Mouse (Mus musculus) midbrain, embryonic 10.5 days (tissue): Measurements from ENCODE around the gene Tmem38a. TPM values are rescaled to one million over a fixed set of nuclear protein-coding genes. Genes with fewer than 3 reads are reported as not detected.

Source experiments
- DNase-seq: peaks from one replicate; pipeline ENCODE4 v3.0.0-alpha.2; 2017; ENCODE audit warnings: low spot score
- H3K27ac ChIP-seq: fragments of 300-500 bp; sonication (generic); replicated peaks from 2 replicates; pipeline ENCODE4 v1.5.1; 2016; ENCODE audit warnings: mild to moderate bottlenecking
- H3K27me3 ChIP-seq: fragments of 300-500 bp; sonication (generic); 2 replicates; pipeline ENCODE4 v1.6.1; 2016; ENCODE audit warnings: low read depth, mild to moderate bottlenecking; ENCODE audit not compliant: poor library complexity, severe bottlenecking
- H3K36me3 ChIP-seq: fragments of 300-500 bp; sonication (generic); 2 replicates; pipeline ENCODE4 v1.6.1; 2016; ENCODE audit warnings: mild to moderate bottlenecking, moderate library complexity
- H3K4me1 ChIP-seq: fragments of 300-500 bp; sonication (generic); 2 replicates; pipeline ENCODE4 v1.6.1; 2016
- H3K4me3 ChIP-seq: fragments of 300-500 bp; sonication (generic); 2 replicates; pipeline ENCODE4 v1.5.1; 2016; ENCODE audit warnings: mild to moderate bottlenecking, moderate library complexity
- H3K9me3 ChIP-seq: fragments of 300-500 bp; sonication (generic); replicated peaks from 2 replicates; pipeline ENCODE4 v1.6.1; 2016; ENCODE audit warnings: mild to moderate bottlenecking
- WGBS: fragments of 180-500 bp; shearing (Covaris S2); methylation state at CpG from one replicate; pipeline ENCODE4 v1.1.7; 2016; 5-methylcytosine and 5-hydroxymethylcytosine counted together
- polyA plus RNA-seq: library from polyadenylated mRNA; unstranded; fragments of >200 nt; fragmentation: Nextera tagmentation; extraction: Ambion mirVana; gene quantifications from 2 replicates; pipeline ENCODE4 v1.2.1, GENCODE M21; 2016

The Tmem38a gene
- polyA plus RNA-seq, result 10.3 and 10.5 TPM in 2 replicates

GRCm38 (mm10) chr8:72571611-72572473 lies at the start of gene Tmem38a:
Gene Tmem38a, plus strand, starts transcription at chr8:72572055.
- peaks cover 34% of the 10 kb centered on the region for H3K4me1 ChIP-seq
- DNase-seq, result peak; percentile 70
- no peaks in the 10 kb centered on the region for H3K9me3 ChIP-seq
- H3K4me3 ChIP-seq, result peak within 1 kb of the TSS; percentile 76
- H3K27ac ChIP-seq, result peak within 1 kb of the TSS; percentile 92
- peaks cover 29% of the 10 kb centered on the region for H3K36me3 ChIP-seq
- WGBS, result under 1% methylated on average over 45 of the region's 45 CpGs
- H3K27me3 ChIP-seq, result no peaks in the 10 kb centered on the region

- H3K4me3 ChIP-seq, result no peak overlapping the region
- 94% methylated on average over 1 of the region's 1 CpGs for WGBS
- no peaks in the 10 kb centered on the region for H3K4me1 ChIP-seq
- DNase-seq, result no peak
- H3K9me3 ChIP-seq, result no peaks in the 10 kb centered on the region; the same call in 1 of the 2 replicates
- no peak overlapping the region for H3K27ac ChIP-seq
- no peaks in the 10 kb centered on the region for H3K27me3 ChIP-seq
- H3K36me3 ChIP-seq, result peaks cover 44% of the 10 kb centered on the region
Observed at GRCm38 (mm10) chr8:72532103-72532502, 39.8 kb upstream of the Tmem38a start.

- Histone ChIP-seq H3K4me1 (no peaks in the 10 kb centered on the region), H3K4me3 (no peak overlapping the region), H3K9me3 (no peaks in the 10 kb centered on the region), H3K27ac (no peak overlapping the region), H3K36me3 (peaks cover 33% of the 10 kb centered on the region), H3K27me3 (no peaks in the 10 kb centered on the region)
- 94% methylated on average over 3 of the region's 3 CpGs for WGBS
- DNase-seq, result no peak
Observed at GRCm38 (mm10) chr8:72534888-72535287, 37.0 kb upstream of the Tmem38a start.

GRCm38 (mm10) chr8:72539234-72539633 lies 32.6 kb upstream of the Tmem38a start:
- no peak for DNase-seq
- no peak overlapping the region for H3K27ac ChIP-seq
- H3K4me1 ChIP-seq, result no peaks in the 10 kb centered on the region
- H3K9me3 ChIP-seq, result no peaks in the 10 kb centered on the region
- H3K4me3 ChIP-seq, result no peak overlapping the region
- H3K27me3 ChIP-seq, result no peaks in the 10 kb centered on the region
- H3K36me3 ChIP-seq, result peaks cover 29% of the 10 kb centered on the region

GRCm38 (mm10) chr8:72547122-72547801 lies 24.6 kb upstream of the Tmem38a start:
- Histone ChIP-seq H3K9me3 (no peaks in the 10 kb centered on the region), H3K27ac (peak overlapping the region; percentile 94), H3K4me3 (peak overlapping the region; percentile 99), H3K27me3 (no peaks in the 10 kb centered on the region), H3K4me1 (peaks cover 35% of the 10 kb centered on the region), H3K36me3 (peaks cover 29% of the 10 kb centered on the region)
- peak; percentile 36 for DNase-seq
- WGBS, result 3% methylated on average over 27 of the region's 27 CpGs

GRCm38 (mm10) chr8:72547802-72548643 lies 23.8 kb upstream of the Tmem38a start, which contains the start of gene Med26:
Gene Med26, minus strand, starts transcription at chr8:72548270.
- H3K4me3 ChIP-seq, result peak within 1 kb of the TSS; percentile 99
- H3K27me3 ChIP-seq, result no peaks in the 10 kb centered on the region
- DNase-seq, result peak; percentile 99
- H3K27ac ChIP-seq, result peak within 1 kb of the TSS; percentile 94
- WGBS, result under 1% methylated on average over 82 of the region's 92 CpGs
- peaks cover 26% of the 10 kb centered on the region for H3K36me3 ChIP-seq
- peaks cover 35% of the 10 kb centered on the region for H3K4me1 ChIP-seq
- no peaks in the 10 kb centered on the region for H3K9me3 ChIP-seq

- DNase-seq, result no peak
- H3K27ac ChIP-seq, result peak overlapping the region; percentile 94
- H3K4me3 ChIP-seq, result peak overlapping the region; percentile 99
- H3K9me3 ChIP-seq, result no peaks in the 10 kb centered on the region
- peaks cover 35% of the 10 kb centered on the region for H3K4me1 ChIP-seq
- H3K27me3 ChIP-seq, result no peaks in the 10 kb centered on the region
- H3K36me3 ChIP-seq, result peaks cover 19% of the 10 kb centered on the region
- WGBS, result under 1% methylated on average over 45 of the region's 45 CpGs
Observed at GRCm38 (mm10) chr8:72548644-72549313, 23.1 kb upstream of the Tmem38a start.

GRCm38 (mm10) chr8:72549314-72549892 lies 22.5 kb upstream of the Tmem38a start:
- Histone ChIP-seq H3K27ac (no peak overlapping the region), H3K9me3 (no peaks in the 10 kb centered on the region), H3K4me1 (peaks cover 35% of the 10 kb centered on the region), H3K27me3 (no peaks in the 10 kb centered on the region), H3K36me3 (peaks cover 13% of the 10 kb centered on the region), H3K4me3 (peak overlapping the region; percentile 99)
- no peak for DNase-seq
- WGBS, result 28% methylated on average over 5 of the region's 5 CpGs

GRCm38 (mm10) chr8:72555770-72556169 lies 16.1 kb upstream of the Tmem38a start:
- Histone ChIP-seq H3K4me3 (no peak overlapping the region), H3K36me3 (peaks cover 31% of the 10 kb centered on the region), H3K9me3 (no peaks in the 10 kb centered on the region), H3K27me3 (no peaks in the 10 kb centered on the region), H3K4me1 (no peaks in the 10 kb centered on the region), H3K27ac (no peak overlapping the region)
- no peak for DNase-seq
- 47% methylated on average over 4 of the region's 4 CpGs for WGBS

GRCm38 (mm10) chr8:72561111-72561689 lies 10.7 kb upstream of the Tmem38a start:
- no peak overlapping the region for H3K27ac ChIP-seq
- H3K27me3 ChIP-seq, result no peaks in the 10 kb centered on the region
- H3K36me3 ChIP-seq, result peaks cover 70% of the 10 kb centered on the region
- no peak for DNase-seq
- H3K4me3 ChIP-seq, result no peak overlapping the region
- WGBS, result 87% methylated on average over 1 of the region's 1 CpGs
- no peaks in the 10 kb centered on the region for H3K9me3 ChIP-seq
- H3K4me1 ChIP-seq, result no peaks in the 10 kb centered on the region

GRCm38 (mm10) chr8:72565970-72566369 lies 5.9 kb upstream of the Tmem38a start:
- Histone ChIP-seq H3K36me3 (peaks cover 74% of the 10 kb centered on the region), H3K4me1 (peaks cover 14% of the 10 kb centered on the region), H3K9me3 (no peaks in the 10 kb centered on the region), H3K4me3 (no peak overlapping the region), H3K27ac (no peak overlapping the region), H3K27me3 (no peaks in the 10 kb centered on the region)
- no peak for DNase-seq
- WGBS, result 98% methylated on average over 2 of the region's 2 CpGs
